Mouse (Mus musculus) activated CD4-positive, CD25-positive, alpha-beta regulatory T cell (primary cell): ENCODE measurements around the gene Ackr2. TPM values are rescaled to one million over a fixed set of nuclear protein-coding genes. Genes with fewer than 3 reads are reported as not detected.

Experiments used
- polyA plus RNA-seq, 2 experiments: library from polyadenylated mRNA; unstranded; fragments of 100-300 nt; shearing (Covaris generic); gene quantifications; one replicate each; pipeline ENCODE4 v1.2.1; 2017

The Ackr2 gene
- polyA plus RNA-seq, result not detected

GRCm38 (mm10) chr9:121898245-121898644 is at the start of gene Ackr2:
Gene Ackr2, plus strand, starts transcription at chr9:121898355.

DNA sequence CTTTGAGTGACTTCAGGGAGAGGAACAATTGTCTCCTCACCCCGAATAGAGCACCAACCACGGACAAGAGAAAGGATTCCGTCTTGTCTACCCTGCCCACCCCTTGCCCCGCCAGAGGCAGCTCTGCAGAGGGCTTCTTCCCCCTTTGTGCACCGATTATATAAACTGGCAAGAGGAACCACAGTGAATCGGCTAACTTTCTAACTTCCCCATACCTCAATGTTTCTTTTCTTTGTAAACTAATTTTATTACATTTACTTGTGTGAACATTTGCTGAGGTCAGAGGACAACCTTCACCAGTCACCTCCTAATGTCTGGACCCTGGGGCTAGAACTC is 40.0 kb upstream of the Ackr2 start, which contains the start of gene Higd1a:
Higd1a (minus strand) TSS at position 210 of the 336 bp plus-strand sequence.

DNA sequence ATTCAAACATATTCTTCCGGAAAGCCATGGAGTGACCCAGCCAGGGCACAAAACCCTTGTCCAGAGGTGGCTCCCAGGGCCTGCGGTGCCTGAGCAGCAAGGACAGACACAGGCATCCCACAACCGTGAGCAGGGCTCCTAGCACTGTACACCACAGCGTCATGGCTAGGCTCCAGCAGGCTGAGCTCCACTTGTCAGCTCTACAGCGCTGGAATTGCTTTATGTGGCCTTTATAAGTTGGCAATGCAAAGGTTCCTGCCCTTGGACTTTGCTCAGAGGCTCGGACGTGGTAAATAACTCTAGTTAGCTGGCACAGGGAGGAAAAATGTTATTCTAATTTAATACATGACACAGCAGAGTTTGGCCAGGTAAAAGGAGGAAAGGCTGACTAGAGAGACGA is 17.9 kb downstream of the Ackr2 start, which contains the start of gene Cyp8b1:
Cyp8b1 (minus strand) TSS at position 204 of the 400 bp plus-strand sequence.

DNA sequence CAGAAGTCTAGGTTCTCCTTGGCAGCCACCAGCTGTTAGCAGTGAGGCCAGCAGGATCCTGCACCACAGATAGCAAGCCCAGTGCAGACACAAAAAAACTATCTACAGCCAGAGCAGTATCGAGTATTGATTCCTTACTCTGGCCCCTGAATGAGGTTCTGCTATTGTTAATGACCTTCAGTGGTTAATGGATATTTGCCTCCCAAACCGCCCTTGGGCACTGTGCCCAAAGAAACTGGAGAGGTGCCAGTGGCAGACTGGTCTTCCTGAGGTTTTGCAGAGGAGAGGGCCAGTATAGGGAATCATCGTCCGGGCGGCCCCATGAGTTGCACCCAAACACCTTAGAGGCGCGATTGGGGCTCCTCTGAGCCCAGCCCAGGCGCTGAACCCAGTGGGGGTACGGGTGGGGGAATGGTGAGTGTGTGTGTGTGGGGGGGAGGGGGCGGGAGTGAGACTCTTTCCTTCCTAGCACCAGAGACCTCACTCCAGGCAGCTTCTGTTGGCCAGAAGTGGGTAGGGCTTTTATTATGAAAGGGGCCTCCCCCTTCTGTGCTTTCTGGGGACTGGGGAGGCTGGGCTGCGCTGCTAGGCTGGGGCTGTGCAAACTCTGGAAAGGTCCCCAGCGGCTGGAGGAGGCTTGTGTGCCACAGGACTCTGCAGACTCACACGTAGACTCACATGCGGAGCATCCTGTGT is 52.4 kb downstream of the Ackr2 start, which contains the start of gene Fam198a:
Fam198a (plus strand) TSS at position 571 of the 696 bp plus-strand sequence.

Other genes with a start within 250 kb of the Ackr2 start
- gene Sec22c, start 192.9 kb upstream of the Ackr2 start, polyA plus RNA-seq, result 10 to 100 TPM; 18.9 to 27.5 TPM
- gene Ss18l2, start 188.0 kb upstream of the Ackr2 start, polyA plus RNA-seq, result 10 to 100 TPM; 25.5 to 30.2 TPM
- 100 to 1,000 TPM; 110 to 125 TPM for gene Nktr, start 179.2 kb upstream of the Ackr2 start, polyA plus RNA-seq
- under 1 TPM; 0.51 to 0.54 TPM for gene Zfp651, start 139.0 kb upstream of the Ackr2 start, polyA plus RNA-seq
- gene Klhl40, start 120.7 kb upstream of the Ackr2 start, polyA plus RNA-seq, result not detected
- under 1 TPM in 1 of 2 experiments, not detected in 1; 0.86 TPM for gene Hhatl, start 105.8 kb upstream of the Ackr2 start, polyA plus RNA-seq
- gene Ccdc13, start 58.9 kb upstream of the Ackr2 start, polyA plus RNA-seq, result under 1 TPM in 1 of 2 experiments, not detected in 1; 0.27 TPM
- 100 to 1,000 TPM; 101 to 111 TPM for gene Higd1a, start 40.0 kb upstream of the Ackr2 start, polyA plus RNA-seq
- under 1 TPM in 1 of 2 experiments, not detected in 1; 0.26 TPM for gene Cyp8b1, start 17.9 kb downstream of the Ackr2 start, polyA plus RNA-seq
- under 1 TPM in 1 of 2 experiments, not detected in 1; 0.47 TPM for gene Fam198a, start 52.6 kb downstream of the Ackr2 start, polyA plus RNA-seq
- gene Pomgnt2, start 98.8 kb downstream of the Ackr2 start, polyA plus RNA-seq, result not detected
- 100 to 1,000 TPM in 1 of 2 experiments, 10 to 100 TPM in 1; 62.3 to 105 TPM for gene Snrk, start 218.9 kb downstream of the Ackr2 start, polyA plus RNA-seq